ENCODE assay signal across 10 mouse cellular contexts in the genomic region with DNA sequence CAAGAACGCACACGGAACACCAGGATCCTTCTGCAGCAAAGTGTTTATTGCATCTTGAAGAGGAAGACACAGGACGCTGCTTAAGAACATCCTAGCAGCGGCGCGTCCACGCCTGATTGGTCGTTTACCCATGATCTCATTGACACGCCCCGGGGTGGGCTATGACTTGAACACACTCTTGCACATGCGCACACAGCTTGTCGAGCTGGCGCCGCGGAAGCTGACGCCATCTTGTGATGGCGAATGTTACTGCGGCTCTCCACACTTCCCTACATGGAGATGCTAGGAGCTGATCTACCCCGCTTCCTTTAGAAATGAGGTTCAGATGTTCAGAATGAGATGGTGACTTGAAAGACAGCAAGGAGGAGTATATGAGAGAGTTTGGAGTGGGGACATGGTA.
"Had no signal": no experiment of that assay in that cellular context is flagged by ENCODE, and none has a peak within 500 bp of the region (broad histone marks: within the 10 kb centered on the region; RNA-seq: fewer than 3 reads in every experiment).

No protein-coding gene starts in this region.

- DNase-seq: kidney, adult 18-20 months; kidney, adult 9 months; kidney, postnatal 14 days; layer of hippocampus, postnatal 36 days; liver, embryonic 13.5 days; lung, adult 2 months; lung, postnatal 14 days; lung, postnatal 4 days; thymus, adult 2 months; thymus, postnatal 14 days had no signal
